Mouse (Mus musculus): ENCODE measurements around the gene Ndufa9.

GRCm38 (mm10) chr6:126852881-126853280, 3.9 kb upstream of the Ndufa9 start, which contains the start of gene Akap3:
- no peak for TF ChIP-seq CTCF (conservative IDR thresholded peaks at IDR 0.05; ENCODE audit: insufficient read depth, insufficient read length, low read depth, low read length)
- no peak for TF ChIP-seq POLR2A (IDR thresholded peaks at IDR 0.05; ENCODE audit: low read depth, low read length)

Data from kidney, adult 2 months (tissue).